Mouse (Mus musculus): ENCODE results near the gene Tiam2. TPM values are rescaled to one million over a fixed set of nuclear protein-coding genes. Genes with fewer than 3 reads are reported as not detected.

Tiam2 gene
- total RNA-seq, 2 experiments from 2014 or later: 80.1 to 82.9 TPM

- TF ChIP-seq CTCF (IDR thresholded peaks at IDR 0.05): no peak
- intact Hi-C loops (cut with DNase I): no loop called here
- no peak for DNase-seq (ENCODE audit: extremely low spot score in 1 of 2, low spot score in 2 of 2)
- Histone ChIP-seq H3K27ac (no peak overlapping the region), H3K4me3 (no peak overlapping the region)
Measured at GRCm38 (mm10) chr17:3442526-3443401, 116.4 kb downstream of the Tiam2 start.

DNA sequence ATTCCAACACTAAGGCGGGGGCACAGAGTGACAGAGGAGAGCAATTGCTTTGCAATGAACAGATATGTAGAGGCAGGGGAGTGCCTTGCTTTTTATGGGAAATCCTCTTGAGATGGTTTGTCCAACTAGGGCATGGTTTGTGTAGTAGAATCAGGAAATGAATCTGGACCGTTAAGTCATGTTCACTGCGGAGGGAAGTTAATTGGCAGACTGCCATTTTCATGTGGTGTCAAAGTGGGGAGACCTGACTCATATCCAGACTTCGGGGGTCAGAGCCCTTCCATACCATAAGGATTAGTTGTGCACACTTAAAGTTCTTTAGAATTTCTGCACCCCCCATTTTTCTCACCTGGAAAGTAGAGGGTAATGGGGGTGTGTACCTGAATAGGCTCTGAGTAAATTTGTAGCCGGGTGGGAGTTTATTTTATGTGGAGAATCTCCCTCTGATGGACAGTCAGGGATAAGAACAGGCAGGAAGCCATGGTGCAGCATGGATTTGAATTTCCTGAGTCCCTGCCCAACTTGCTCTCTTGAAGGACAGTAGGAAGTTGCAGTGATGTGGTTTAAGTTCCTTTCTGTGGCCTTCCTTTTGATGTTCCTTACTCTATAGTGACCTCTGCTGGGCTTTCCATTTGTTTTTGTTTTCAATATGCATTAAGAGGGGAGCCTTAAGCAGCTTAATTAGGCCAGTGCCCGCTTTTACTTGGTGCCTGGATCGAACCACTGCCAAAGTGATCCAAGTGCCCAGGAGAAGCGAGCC is 120.0 kb downstream of the Tiam2 start:
- H3K4me3 ChIP-seq: no peak overlapping the region
- no peak overlapping the region for H3K27ac ChIP-seq
- intact Hi-C loops (cut with DNase I): loop anchor here (5.0 kb wide), 2 partner anchors 159 to 214 kb away; no protein-coding TSS in a partner anchor
- no peak for DNase-seq (ENCODE audit: extremely low spot score in 1 of 2, low spot score in 2 of 2)
- TF ChIP-seq CTCF (IDR thresholded peaks at IDR 0.05): peak; percentile 54

GRCm38 (mm10) chr17:3448725-3449124 is 122.4 kb downstream of the Tiam2 start:
- Histone ChIP-seq H3K4me3 (no peak overlapping the region), H3K27ac (no peak overlapping the region)
- peak; percentile 61 to 73 for DNase-seq (ENCODE audit: extremely low spot score in 1 of 2, low spot score in 2 of 2)
- intact Hi-C loops (cut with DNase I): loop anchor here (1.0 to 5.0 kb wide), 4 partner anchors 61 to 216 kb away; no protein-coding TSS in a partner anchor
- peak; percentile 94 for TF ChIP-seq CTCF (IDR thresholded peaks at IDR 0.05)

DNA sequence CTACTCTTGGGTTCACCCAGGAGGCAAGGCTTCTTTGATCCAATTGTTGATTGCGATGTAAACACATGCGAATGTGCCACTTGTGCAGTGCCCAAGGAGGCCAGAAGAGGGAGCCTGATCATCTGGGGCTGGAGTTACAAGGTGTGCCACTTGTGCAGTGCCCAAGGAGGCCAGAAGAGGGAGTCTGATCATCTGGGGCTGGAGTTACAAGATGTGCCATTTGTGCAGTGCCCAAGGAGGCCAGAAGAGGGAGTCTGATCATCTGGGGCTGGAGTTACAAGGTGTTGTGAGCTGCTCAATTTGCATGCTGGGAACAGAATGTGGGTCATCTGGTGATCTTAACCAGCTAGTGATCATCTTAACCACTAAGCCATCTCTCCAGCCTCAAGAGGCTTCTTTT is 124.7 kb downstream of the Tiam2 start:
- intact Hi-C loops (cut with DNase I): no loop called here
- Histone ChIP-seq H3K4me3 (no peak overlapping the region), H3K27ac (no peak overlapping the region)
- DNase-seq (ENCODE audit: extremely low spot score in 1 of 2, low spot score in 2 of 2): peak; percentile 36 to 62
- peak; percentile 89 for TF ChIP-seq CTCF (IDR thresholded peaks at IDR 0.05)

- no peak for TF ChIP-seq CTCF (IDR thresholded peaks at IDR 0.05)
- intact Hi-C loops (cut with DNase I): no loop called here
- Histone ChIP-seq H3K4me3 (no peak overlapping the region), H3K27ac (no peak overlapping the region)
- DNase-seq (ENCODE audit: extremely low spot score in 1 of 2, low spot score in 2 of 2): no peak
Measured at GRCm38 (mm10) chr17:3452571-3453311, 126.4 kb downstream of the Tiam2 start.

DNA sequence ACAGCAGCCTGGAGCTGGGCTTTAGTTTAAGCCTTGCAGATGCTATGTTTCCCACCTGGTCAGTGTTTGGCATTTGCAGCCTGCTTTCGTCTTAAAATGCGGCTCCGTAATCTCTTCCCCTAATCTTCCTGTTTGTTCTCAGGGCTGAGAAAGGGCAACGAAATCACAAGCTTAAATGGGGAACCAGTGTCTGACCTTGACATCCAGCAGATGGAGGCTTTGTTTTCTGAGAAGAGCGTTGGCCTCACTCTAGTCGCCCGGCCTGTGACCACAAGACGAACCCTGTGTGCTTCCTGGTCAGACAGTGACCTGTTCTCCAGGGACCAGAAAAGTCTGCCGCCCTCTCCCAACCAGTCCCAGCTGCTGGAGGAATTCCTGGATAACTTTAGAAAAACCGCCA is 127.6 kb downstream of the Tiam2 start:
- H3K27ac ChIP-seq: no peak overlapping the region
- TF ChIP-seq CTCF (IDR thresholded peaks at IDR 0.05): no peak
- DNase-seq (ENCODE audit: extremely low spot score in 1 of 2, low spot score in 2 of 2): no peak
- intact Hi-C loops (cut with DNase I): no loop called here
- H3K4me3 ChIP-seq: no peak overlapping the region

- no peak for TF ChIP-seq CTCF (IDR thresholded peaks at IDR 0.05)
- intact Hi-C loops (cut with DNase I): no loop called here
- no peak overlapping the region for H3K27ac ChIP-seq
- no peak overlapping the region for H3K4me3 ChIP-seq
- DNase-seq (ENCODE audit: extremely low spot score in 1 of 2, low spot score in 2 of 2): no peak
Measured at GRCm38 (mm10) chr17:3454850-3455249, 128.5 kb downstream of the Tiam2 start.

GRCm38 (mm10) chr17:3457914-3458681 is 131.7 kb downstream of the Tiam2 start:
- no peak for TF ChIP-seq CTCF (IDR thresholded peaks at IDR 0.05)
- no peak overlapping the region for H3K27ac ChIP-seq
- no peak overlapping the region for H3K4me3 ChIP-seq
- no peak for DNase-seq (ENCODE audit: extremely low spot score in 1 of 2, low spot score in 2 of 2)
- intact Hi-C loops (cut with DNase I): no loop called here

DNA sequence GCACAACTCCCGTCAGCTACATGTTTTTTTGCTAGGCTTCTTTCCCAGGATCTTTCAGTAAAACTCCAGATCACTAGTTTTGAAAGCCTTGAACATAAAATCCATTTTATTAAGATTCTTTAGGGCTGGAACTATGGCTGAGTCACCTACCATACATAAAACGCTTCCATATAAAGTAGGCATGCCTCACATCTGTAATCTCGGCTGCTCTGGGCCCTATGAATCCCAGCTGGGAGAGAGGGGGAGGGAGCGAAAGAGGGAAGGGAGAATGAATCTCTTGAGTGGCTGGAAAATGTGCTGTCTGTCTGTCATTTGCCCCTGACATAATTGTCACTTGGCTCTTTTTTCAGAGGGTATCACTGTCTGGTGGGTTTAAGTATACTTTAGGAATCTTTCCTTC is 139.5 kb downstream of the Tiam2 start:
- no peak overlapping the region for H3K4me3 ChIP-seq
- intact Hi-C loops (cut with DNase I): no loop called here
- no peak overlapping the region for H3K27ac ChIP-seq
- DNase-seq (ENCODE audit: extremely low spot score in 1 of 2, low spot score in 2 of 2): no peak
- TF ChIP-seq CTCF (IDR thresholded peaks at IDR 0.05): no peak

DNA sequence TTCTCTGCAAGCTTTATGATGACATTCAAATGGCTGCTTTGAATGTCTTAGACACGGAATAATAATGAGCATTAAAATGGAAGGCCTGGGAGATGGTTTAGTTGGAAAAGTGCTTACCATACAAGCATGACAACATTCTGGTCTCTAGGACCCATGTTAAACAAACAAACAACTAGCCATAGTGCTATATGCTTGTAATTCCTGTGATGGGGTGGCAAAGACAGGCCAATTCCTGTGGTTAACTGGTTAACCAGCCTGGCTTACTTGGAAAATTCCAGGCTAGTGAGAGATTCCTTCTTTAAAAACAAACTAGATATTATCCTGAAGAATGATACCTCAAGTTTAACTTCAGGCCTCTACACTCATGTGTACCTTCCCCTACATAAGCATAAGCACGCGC is 140.3 kb downstream of the Tiam2 start:
- no peak overlapping the region for H3K4me3 ChIP-seq
- no peak for TF ChIP-seq CTCF (IDR thresholded peaks at IDR 0.05)
- no peak overlapping the region for H3K27ac ChIP-seq
- no peak for DNase-seq (ENCODE audit: extremely low spot score in 1 of 2, low spot score in 2 of 2)
- intact Hi-C loops (cut with DNase I): no loop called here

Data from left cerebral cortex, adult 2 months (tissue).